Mouse (Mus musculus): ENCODE data around the gene Map3k4. TPM values are rescaled to one million over a fixed set of nuclear protein-coding genes. Genes with fewer than 3 reads are reported as not detected.
A peak's percentile ranks its signal among the peaks of the same experiment; 100 is the strongest.

Gene Map3k4
- total RNA-seq, 1 experiment, result 31.7 TPM

GRCm38 (mm10) chr17:12182702-12183485 lies 135.7 kb downstream of the Map3k4 start:
- no peak for DNase-seq (ENCODE audit: low read depth, low spot score)
- TF ChIP-seq ZNF384 (IDR thresholded peaks at IDR 0.05; ENCODE audit: low read depth, low read length) (no peak), MAFK (IDR thresholded peaks at IDR 0.05; ENCODE audit: insufficient read depth, low read depth, low read length) (no peak), ZC3H11A (IDR thresholded peaks at IDR 0.05; ENCODE audit: borderline replicate concordance, low read depth, low read length) (no peak), CHD2 (IDR thresholded peaks at IDR 0.05; ENCODE audit: low read depth, low read length) (no peak), HCFC1 (IDR thresholded peaks at IDR 0.05; ENCODE audit: borderline replicate concordance, insufficient read depth, low read length) (no peak)
- in situ Hi-C loops (cut with MboI; ENCODE audit: low sequenced_read_pairs in 2 of 2, unreplicated experiment in 2 of 2), result no loop called here

GRCm38 (mm10) chr17:12179766-12180165 lies 138.8 kb downstream of the Map3k4 start:
- Histone ChIP-seq H3K27ac (ENCODE audit: insufficient read depth, low read depth, low read length, poor library complexity, severe bottlenecking) (no peak overlapping the region), H3K4me1 (ENCODE audit: control insufficient read depth in 2 of 2, insufficient read depth in 2 of 2, low read length in 2 of 2, poor library complexity in 1 of 2) (peaks cover 11 to 12% of the 10 kb centered on the region in 2 experiments; a peak in 2 of 4 replicates), H3K4me3 (ENCODE audit: insufficient read depth in 1 of 2, low read depth in 1 of 2, low read length in 2 of 2, poor library complexity in 1 of 2, severe bottlenecking in 1 of 2) (no peak overlapping the region), H3K9ac (ENCODE audit: insufficient read depth, low read depth, low read length, poor library complexity, severe bottlenecking) (no peak overlapping the region), H3K36me3 (ENCODE audit: control insufficient read depth, insufficient read depth, low read length, poor library complexity, severe bottlenecking) (peaks cover 7% of the 10 kb centered on the region), H3K9me3 (ENCODE audit: control insufficient read depth, insufficient read depth, low read depth, low read length) (no peaks in the 10 kb centered on the region)
- DNase-seq (ENCODE audit: low read depth, low spot score), result no peak
- in situ Hi-C loops (cut with MboI; ENCODE audit: low sequenced_read_pairs in 2 of 2, unreplicated experiment in 2 of 2), result no loop called here
- TF ChIP-seq MAFK (IDR thresholded peaks at IDR 0.05; ENCODE audit: insufficient read depth, low read depth, low read length) (no peak), ZC3H11A (IDR thresholded peaks at IDR 0.05; ENCODE audit: borderline replicate concordance, low read depth, low read length) (no peak), HCFC1 (IDR thresholded peaks at IDR 0.05; ENCODE audit: borderline replicate concordance, insufficient read depth, low read length) (no peak), CHD2 (IDR thresholded peaks at IDR 0.05; ENCODE audit: low read depth, low read length) (no peak), ZNF384 (IDR thresholded peaks at IDR 0.05; ENCODE audit: low read depth, low read length) (no peak)

More at GRCm38 (mm10) chr17:12182702-12183485, 135.7 kb downstream of the Map3k4 start:
- Histone ChIP-seq H3K27ac (ENCODE audit: insufficient read depth, low read depth, low read length, poor library complexity, severe bottlenecking) (peak overlapping the region; percentile 80), H3K9ac (ENCODE audit: insufficient read depth, low read depth, low read length, poor library complexity, severe bottlenecking) (no peak overlapping the region), H3K36me3 (ENCODE audit: control insufficient read depth, insufficient read depth, low read length, poor library complexity, severe bottlenecking) (peaks cover 7% of the 10 kb centered on the region), H3K4me1 (ENCODE audit: control insufficient read depth in 2 of 2, insufficient read depth in 2 of 2, low read length in 2 of 2, poor library complexity in 1 of 2) (peaks cover 11 to 14% of the 10 kb centered on the region in 2 experiments; a peak in 2 of 4 replicates), H3K9me3 (ENCODE audit: control insufficient read depth, insufficient read depth, low read depth, low read length) (no peaks in the 10 kb centered on the region), H3K4me3 (ENCODE audit: insufficient read depth in 1 of 2, low read depth in 1 of 2, low read length in 2 of 2, poor library complexity in 1 of 2, severe bottlenecking in 1 of 2) (no peak overlapping the region)

GRCm38 (mm10) chr17:12179339-12179738 lies 139.3 kb downstream of the Map3k4 start:
- TF ChIP-seq ZC3H11A (IDR thresholded peaks at IDR 0.05; ENCODE audit: borderline replicate concordance, low read depth, low read length) (no peak), ZNF384 (IDR thresholded peaks at IDR 0.05; ENCODE audit: low read depth, low read length) (no peak), HCFC1 (IDR thresholded peaks at IDR 0.05; ENCODE audit: borderline replicate concordance, insufficient read depth, low read length) (no peak), MAFK (IDR thresholded peaks at IDR 0.05; ENCODE audit: insufficient read depth, low read depth, low read length) (no peak), CHD2 (IDR thresholded peaks at IDR 0.05; ENCODE audit: low read depth, low read length) (no peak)
- Histone ChIP-seq H3K27ac (ENCODE audit: insufficient read depth, low read depth, low read length, poor library complexity, severe bottlenecking) (no peak overlapping the region), H3K36me3 (ENCODE audit: control insufficient read depth, insufficient read depth, low read length, poor library complexity, severe bottlenecking) (peaks cover 7% of the 10 kb centered on the region), H3K9ac (ENCODE audit: insufficient read depth, low read depth, low read length, poor library complexity, severe bottlenecking) (no peak overlapping the region), H3K9me3 (ENCODE audit: control insufficient read depth, insufficient read depth, low read depth, low read length) (no peaks in the 10 kb centered on the region), H3K4me1 (ENCODE audit: control insufficient read depth in 2 of 2, insufficient read depth in 2 of 2, low read length in 2 of 2, poor library complexity in 1 of 2) (peaks cover 11% of the 10 kb centered on the region in 2 experiments; a peak in 2 of 4 replicates), H3K4me3 (ENCODE audit: insufficient read depth in 1 of 2, low read depth in 1 of 2, low read length in 2 of 2, poor library complexity in 1 of 2, severe bottlenecking in 1 of 2) (no peak overlapping the region)
- DNase-seq (ENCODE audit: low read depth, low spot score), result no peak
- in situ Hi-C loops (cut with MboI; ENCODE audit: low sequenced_read_pairs in 2 of 2, unreplicated experiment in 2 of 2), result no loop called here

Other genes with a start within 250 kb of the Map3k4 start
- gene Agpat4, start 200.1 kb downstream of the Map3k4 start, total RNA-seq (2012; rRNA removed), result 45.7 and 92.8 TPM in 2 replicates
- gene Plg, start 59.8 kb upstream of the Map3k4 start, total RNA-seq (2012; rRNA removed), result not detected in 2 replicates
- 0.22 TPM in 1 of 2 replicates, not detected in the other for gene Slc22a3, start 188.9 kb upstream of the Map3k4 start, total RNA-seq (2012; rRNA removed)